Mouse (Mus musculus) R1 (cell line): ENCODE measurements around the gene Rhobtb1.

Experiments
- DNase-seq: peaks from one replicate; pipeline ENCODE4 v3.0.0-alpha.2; 2018; ENCODE audit warnings: low read depth, low spot score

Rhobtb1 gene

DNA sequence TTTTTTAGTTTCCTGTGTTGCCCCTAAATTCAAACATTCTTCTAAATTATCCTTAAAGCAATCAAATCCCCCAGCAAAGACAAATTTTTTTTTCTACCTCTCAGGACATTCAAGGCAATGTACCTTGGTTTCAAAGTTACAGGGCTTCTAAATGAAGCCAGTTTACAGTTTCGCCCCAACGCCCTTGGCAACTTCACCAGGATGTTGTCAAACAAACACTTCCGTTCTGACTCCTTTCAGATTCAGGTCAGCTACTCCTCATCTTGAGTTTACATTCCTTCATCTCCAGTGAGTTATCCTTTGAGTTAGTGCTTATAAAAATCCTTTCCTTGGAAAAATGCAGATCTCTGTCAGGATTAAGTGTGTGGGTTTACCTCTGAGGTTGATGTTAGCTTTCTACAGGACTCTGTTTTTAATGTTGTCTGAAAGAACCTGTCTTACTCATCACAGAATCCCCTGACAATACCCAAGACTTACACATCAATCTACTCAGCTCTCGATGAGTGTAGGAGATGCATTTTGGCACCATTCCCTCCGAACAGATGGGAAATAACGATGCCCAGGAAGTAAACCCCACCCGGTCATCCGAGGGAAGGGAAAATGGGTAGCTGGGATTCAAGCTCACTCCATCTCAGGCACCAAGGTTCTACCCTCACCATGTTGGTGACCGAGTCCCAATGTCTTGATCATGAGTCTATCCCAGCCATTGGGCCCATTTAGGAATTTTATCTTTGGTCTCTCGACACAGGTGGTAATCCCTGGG, 94.9 kb downstream of the Rhobtb1 start:
- no peak for DNase-seq

DNA sequence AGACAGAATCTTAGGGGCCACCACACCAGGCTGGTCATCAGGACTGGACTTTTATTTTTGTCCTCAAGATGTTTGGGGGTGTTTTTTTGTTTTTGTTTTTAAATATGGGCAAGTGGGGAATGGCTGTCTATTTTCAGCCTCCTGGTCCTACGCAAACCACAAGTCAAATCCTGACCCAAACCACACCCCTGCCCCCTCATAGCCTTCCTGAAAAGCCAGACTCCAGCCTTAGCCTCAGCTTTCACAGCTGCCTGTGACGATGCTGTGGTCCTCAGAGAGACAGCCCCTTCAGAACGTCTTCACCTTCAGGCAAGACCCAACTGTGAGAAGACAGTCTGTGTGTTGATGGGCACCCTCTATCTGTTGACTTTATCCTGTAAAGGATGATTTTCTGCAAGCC, 95.5 kb downstream of the Rhobtb1 start:
- DNase-seq = no peak

- no peak for DNase-seq
Observed at GRCm38 (mm10) chr10:69247311-69248033, 96.2 kb downstream of the Rhobtb1 start.

DNA sequence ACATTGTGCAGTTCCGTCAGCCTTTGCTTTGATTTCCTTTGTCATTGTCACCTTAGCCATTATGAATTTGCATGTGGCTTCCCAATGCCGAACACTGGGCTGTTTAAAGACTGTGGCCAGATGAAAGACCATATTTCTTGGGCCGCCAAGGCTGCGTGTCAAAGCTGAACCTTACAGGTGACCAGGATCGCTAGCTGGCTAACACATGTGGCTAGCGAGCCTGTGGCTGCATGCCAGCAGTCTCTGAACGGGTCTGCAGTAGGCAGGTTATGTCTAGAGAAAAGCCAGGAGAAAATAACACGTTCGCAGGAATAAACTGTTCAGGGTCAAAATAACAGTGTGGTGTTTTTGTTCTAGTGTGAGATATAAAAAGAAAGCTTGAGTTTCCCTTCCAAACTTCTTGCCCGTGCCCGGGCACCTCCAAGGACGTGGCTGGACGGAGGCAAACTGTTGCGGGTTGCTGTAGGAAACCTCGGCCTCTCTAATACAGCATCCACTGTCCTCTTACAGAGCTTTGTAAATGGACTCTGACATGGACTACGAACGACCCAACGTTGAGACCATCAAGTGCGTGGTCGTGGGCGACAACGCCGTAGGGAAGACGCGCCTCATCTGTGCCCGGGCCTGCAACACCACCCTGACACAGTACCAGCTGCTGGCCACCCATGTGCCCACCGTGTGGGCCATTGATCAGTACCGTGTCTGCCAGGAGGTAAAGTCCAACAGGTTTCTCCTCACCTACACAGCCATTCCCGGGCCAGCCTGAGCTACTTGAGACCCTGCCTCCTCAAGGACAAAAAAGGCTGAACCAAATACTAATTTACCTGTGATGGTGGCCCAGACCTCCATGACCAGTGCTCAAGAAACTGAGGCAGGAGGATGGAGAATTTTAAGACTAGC, 97.3 kb downstream of the Rhobtb1 start:
- no peak for DNase-seq

DNA sequence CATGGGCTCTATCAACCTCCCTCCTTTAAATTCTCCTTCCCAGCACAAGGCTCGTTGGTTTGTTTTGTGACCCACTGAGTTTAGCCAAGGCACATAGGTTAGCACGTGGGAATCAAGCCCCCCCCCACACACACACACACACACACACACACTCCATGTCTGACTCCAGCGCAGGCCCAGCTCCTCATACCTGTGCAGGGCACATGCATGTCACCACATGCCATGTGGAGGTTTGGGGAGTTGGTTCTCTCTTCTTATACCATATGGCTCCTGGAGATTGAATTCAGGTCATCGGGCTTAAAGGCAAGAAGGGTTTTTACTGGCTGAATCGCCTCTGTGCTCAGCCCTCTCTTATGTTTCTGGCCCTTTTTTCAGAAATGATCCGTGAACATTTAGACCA, 100.0 kb downstream of the Rhobtb1 start:
- no peak for DNase-seq

GRCm38 (mm10) chr10:69252112-69253074, 101.2 kb downstream of the Rhobtb1 start:
- DNase-seq = no peak

- no peak for DNase-seq
Observed at GRCm38 (mm10) chr10:69253075-69253685, 101.9 kb downstream of the Rhobtb1 start.

DNA sequence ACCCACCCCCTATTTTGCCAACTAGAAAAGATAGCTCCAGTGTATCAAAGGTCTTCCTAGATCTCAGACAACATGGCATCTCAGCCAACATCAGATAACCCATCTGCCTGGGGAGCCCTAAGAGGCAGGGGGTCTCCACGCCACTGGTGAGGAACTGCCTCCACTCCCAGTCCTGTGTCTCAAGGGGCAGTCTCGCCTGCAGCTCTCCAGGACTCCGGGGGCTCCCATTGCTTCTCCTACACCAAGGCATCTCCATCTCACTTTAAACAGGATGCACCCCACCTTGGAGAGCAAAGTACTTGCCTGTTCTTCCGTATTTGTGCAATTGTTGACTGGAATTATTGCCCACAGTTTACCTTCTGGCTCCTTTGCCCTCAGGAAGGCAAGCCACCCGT, 102.4 kb downstream of the Rhobtb1 start:
- no peak for DNase-seq

DNA sequence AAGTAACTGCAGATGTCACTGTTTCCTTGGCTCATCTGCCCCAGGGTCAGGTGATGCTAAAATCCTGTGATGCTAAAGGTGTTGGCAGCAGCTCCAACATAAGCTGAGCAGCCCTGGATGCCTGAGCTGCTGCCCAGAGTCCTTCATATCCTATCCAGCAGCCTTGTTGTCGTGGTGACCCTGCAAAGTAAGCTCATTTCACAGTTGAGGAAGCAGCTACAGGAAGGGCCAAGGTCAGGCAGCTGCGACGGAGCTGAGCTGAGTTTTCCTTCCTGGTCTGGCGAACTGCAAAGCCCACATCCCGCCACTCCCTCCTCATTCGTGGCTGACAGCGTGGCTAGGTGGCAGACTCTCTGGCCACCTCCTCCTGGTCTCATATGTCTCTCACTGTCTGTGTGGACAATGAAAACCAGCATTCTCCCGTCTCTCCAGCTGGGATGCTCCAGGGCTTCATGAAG, 103.2 kb downstream of the Rhobtb1 start:
- DNase-seq = no peak

DNA sequence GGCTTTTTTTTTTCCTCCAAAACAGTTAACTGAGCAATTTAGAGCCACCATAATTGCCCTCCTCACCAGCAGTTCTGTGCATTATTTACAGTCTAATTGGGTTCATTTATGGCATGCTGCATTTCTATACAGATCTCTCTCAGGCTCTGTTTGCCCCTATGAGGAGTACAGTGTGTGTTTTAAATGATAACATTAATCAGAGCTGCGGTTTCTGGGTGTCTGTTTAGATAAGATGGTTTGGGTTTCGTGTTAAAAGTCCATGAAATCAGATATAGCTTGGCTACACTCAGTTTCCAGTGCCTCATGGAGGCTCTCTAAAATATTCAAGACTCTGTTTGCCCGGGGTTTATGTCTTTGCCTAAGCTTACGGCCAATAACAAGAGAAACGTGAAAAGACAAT, 104.4 kb downstream of the Rhobtb1 start:
- no peak for DNase-seq

GRCm38 (mm10) chr10:69257592-69258133, 106.4 kb downstream of the Rhobtb1 start:
- no peak for DNase-seq

DNA sequence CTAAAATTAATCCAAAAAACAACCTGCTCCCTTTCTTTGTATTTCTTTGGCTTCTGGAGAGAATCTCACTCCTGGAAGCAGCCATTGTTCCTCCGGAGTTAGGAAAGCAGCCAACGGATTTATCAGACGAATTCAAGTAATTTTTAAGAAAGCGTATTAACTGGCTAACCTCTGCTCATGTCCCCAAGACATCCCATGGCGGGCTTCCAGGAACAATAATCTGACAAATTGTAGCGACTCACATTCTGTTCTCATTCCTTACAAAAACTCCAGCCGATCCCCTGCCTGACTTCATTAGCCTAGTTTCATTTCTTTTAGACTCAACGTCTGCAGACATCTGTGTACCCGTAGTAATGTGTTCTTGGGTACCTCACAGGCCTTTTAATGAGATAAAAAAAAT, 107.4 kb downstream of the Rhobtb1 start:
- no peak for DNase-seq

- DNase-seq = no peak
Observed at GRCm38 (mm10) chr10:69259161-69259560, 107.9 kb downstream of the Rhobtb1 start.

- DNase-seq = no peak
Observed at GRCm38 (mm10) chr10:69259929-69260328, 108.7 kb downstream of the Rhobtb1 start.

- no peak for DNase-seq
Observed at GRCm38 (mm10) chr10:69262918-69263822, 111.9 kb downstream of the Rhobtb1 start.

- no peak for DNase-seq
Observed at GRCm38 (mm10) chr10:69263906-69264305, 112.7 kb downstream of the Rhobtb1 start.

DNA sequence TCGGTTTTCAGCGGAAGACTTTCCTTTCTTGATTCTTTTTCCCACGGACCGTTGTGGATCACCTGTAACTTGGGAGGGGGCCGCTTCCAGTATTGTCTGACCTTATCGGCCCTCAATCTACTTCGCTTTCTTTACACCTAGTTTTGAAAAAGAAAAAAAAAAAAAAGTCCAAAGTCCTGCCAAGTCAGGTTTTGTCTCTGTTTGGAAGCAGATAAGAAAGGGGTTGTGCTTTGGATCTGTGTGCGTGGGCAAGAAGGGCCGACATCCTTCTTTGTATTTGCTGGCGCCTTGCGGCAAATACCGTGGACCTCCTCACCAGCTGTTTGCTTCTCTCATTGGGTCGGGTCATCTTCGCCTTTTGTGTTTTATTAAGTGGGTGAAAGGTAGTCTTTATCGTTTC, 114.2 kb downstream of the Rhobtb1 start:
- no peak for DNase-seq

DNA sequence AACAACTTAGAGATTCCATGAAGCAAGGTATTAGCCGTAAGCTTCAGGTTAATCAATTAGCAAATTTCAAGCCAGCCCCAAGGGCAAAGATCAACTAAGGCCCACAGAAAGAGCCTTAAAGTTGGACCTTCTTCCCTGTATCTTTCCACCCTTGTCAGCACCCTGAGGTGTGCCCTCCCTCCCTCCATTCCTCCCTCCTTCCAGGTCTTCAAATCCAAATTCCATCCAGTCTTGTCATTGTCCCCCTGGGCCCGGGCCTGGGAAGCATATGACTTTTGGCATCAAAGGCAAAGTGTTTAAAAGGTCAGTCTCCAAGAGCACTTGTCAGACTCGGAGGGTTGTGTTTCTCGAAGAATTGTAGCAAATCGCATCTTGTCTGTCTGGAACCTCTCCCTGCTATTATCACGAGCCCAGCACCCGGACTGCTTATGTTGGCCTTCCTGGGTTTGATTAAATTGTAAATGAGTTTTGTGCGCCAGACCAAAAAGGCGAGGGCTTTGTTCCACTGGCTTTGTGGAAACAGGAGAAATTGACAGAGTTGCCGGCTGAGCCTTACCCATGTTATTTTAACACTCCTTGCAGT, 116.9 kb downstream of the Rhobtb1 start:
- no peak for DNase-seq

GRCm38 (mm10) chr10:69271436-69271835, 120.2 kb downstream of the Rhobtb1 start:
- DNase-seq = no peak
